Mouse (Mus musculus) kidney, adult 8-10 months (tissue): ENCODE data around the gene Fam184b.
A peak's percentile ranks its signal among the peaks of the same experiment; 100 is the strongest.

Source experiments
- DNase-seq, 2 experiments: peaks; one replicate each; pipeline ENCODE4 v3.0.0; 2022

Fam184b gene

DNA sequence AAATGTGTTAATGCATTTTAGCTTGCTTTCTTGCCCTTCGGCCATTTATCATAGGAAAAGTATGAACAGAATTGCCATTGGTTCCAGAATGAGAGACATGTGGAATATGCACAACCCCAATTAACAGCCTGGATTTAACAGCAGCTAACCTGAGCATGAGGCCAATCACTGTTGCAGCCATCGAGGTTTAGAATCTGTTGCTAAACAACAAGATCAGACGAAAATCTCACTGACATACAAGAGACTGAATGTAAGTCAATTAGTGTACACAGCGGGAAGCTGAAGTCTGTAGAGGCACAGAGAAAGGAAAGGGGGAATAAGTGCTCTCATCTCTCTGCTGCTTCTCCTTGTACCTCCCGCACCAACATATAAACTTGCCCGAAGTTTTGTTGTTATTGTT, 46.1 kb downstream of the Fam184b start:
- DNase-seq, result no peak

GRCm38 (mm10) chr5:45590094-45590493, 49.3 kb downstream of the Fam184b start:
- DNase-seq, result no peak

GRCm38 (mm10) chr5:45584601-45585000, 54.8 kb downstream of the Fam184b start:
- no peak for DNase-seq

- DNase-seq, result no peak
Measured at GRCm38 (mm10) chr5:45580279-45580678, 59.1 kb downstream of the Fam184b start.

DNA sequence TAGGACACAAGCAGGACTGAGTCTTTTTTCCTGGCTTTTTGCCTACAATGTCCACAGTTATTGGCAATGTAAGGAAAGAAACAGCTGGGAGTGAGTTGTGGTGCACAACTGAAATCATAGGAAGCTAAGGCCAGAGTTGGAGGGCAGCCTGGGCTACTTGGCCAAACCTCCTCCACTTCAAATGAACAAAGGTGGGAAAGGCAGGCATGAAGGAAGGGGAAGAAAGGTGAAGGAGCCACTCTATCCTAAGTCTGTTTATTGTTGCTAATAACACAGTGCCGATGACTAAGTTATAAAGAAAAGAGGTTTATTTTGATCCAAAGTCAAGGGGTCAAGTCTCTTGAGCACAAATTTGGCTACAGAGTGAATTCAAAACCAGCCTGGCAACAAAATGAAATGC, 62.0 kb downstream of the Fam184b start:
- DNase-seq, result no peak

DNA sequence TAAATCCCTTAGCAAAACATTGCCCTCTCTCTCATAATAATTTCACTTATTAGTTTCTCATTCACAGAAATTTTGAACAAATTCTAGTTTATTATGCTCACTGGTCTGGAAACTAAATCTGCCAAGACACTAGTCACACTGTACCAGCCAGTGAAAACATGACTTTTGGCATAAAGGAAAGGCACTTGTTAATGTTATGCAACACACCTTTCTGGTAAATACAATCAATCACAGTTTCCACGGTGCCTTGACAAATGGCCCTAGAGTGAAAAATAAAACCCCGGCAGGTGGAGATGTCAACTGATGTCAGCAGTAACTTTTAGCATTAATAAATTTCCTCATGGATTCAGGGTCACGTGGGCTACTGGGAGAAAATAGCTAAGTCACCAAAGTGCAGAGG, 62.7 kb downstream of the Fam184b start:
- no peak for DNase-seq

- peak; percentile 40 to 53 for DNase-seq
Measured at GRCm38 (mm10) chr5:45572816-45573215, 66.6 kb downstream of the Fam184b start.

- DNase-seq, result no peak
Measured at GRCm38 (mm10) chr5:45565829-45566228, 73.6 kb downstream of the Fam184b start.

- peak; percentile 7 to 12 for DNase-seq
Measured at GRCm38 (mm10) chr5:45564054-45564453, 75.4 kb downstream of the Fam184b start.

GRCm38 (mm10) chr5:45549586-45549985, 89.8 kb downstream of the Fam184b start:
- DNase-seq, result no peak

- no peak for DNase-seq
Measured at GRCm38 (mm10) chr5:45543374-45543773, 96.0 kb downstream of the Fam184b start.

DNA sequence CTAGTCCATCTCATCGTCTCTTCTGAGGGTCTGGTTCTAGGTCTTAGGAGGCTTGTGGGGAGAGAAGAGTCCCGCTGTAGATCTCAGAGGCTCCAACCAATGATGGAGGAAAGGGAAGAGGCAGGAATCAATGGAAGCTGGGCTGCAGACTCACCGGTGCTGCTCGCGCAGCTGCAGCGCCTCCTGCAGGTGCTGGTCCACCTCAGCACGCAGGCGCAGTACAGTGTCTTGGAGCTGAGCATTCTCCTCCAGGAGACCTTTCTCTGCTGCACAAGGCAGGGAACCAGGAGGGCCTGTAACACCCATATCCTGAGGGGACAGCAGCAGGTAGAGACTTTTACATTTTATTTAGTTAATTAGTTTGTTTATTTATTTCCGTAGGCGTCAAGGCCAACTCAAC, 99.9 kb downstream of the Fam184b start:
- no peak for DNase-seq

GRCm38 (mm10) chr5:45535177-45535576, 104.2 kb downstream of the Fam184b start:
- DNase-seq, result no peak

GRCm38 (mm10) chr5:45534319-45535098, 104.9 kb downstream of the Fam184b start:
- peak; percentile 86 to 92 for DNase-seq

GRCm38 (mm10) chr5:45529696-45530095, 109.7 kb downstream of the Fam184b start:
- peak in 1 of 2 experiments; percentile 43 for DNase-seq

- DNase-seq, result no peak
Measured at GRCm38 (mm10) chr5:45526338-45526737, 113.1 kb downstream of the Fam184b start.

DNA sequence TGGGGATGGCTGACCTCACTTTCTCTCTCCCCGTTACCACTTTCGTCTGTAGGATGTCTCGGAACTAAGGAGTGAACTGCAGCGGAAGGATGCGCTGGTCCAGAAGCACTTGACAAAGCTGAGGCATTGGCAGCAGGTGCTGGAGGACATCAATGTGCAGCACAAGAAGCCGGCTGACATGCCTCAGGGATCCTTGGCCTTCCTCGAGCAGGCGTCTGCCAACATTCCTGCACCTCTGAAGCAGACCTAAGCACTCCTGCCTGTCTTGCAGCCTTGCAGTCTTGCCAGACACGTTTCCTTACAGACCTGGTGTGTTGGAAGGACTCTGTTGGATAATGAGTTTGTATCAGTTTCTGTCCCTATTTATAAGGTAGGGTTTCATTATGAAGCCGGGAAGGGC, 114.3 kb downstream of the Fam184b start:
- DNase-seq, result peak; percentile 15 to 37

GRCm38 (mm10) chr5:45521601-45522000, 117.8 kb downstream of the Fam184b start:
- DNase-seq, result no peak

- DNase-seq, result peak in 1 of 2 experiments; percentile 13
Measured at GRCm38 (mm10) chr5:45520809-45521110, 118.7 kb downstream of the Fam184b start.

DNA sequence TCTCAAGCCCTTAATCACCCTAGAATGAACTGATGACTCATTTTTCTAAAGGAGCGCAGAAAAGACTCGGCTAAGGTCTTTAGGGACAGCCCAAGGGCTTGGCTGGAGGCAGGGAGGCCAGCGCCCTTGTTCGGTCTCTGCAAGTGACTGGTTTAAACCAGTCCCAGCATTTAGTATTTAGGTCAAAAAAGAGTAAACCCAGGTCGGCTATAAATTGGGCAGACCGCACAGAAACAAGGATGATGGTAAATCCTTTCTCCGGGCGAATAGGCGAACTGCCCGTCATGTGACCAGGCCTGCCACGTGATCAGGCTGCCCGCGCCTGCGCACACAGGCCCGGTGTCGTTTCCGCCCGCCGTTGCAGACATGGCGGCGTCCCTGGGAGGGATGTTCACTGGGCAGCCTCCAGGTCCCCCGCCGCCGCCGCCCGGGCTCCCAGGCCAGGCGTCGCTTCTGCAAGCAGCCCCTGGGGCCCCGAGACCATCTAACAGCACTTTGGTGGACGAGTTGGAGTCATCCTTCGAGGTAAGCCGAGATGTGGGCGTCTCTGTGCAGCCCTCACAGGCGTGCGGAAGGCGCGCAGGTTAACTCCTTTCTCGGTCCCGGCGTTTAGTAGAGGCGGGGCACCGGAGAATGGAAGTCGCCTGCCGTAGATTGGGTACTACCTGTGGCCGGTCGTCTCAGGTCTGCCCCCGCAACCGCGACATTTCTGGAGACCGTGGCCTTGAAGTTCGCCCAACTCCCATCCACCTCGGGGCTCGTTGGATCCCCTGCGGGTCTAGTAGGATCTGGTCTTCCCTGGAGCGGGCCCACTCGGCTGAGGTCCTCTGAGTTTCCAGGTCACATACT, 119.2 kb downstream of the Fam184b start, which contains the start of gene Med28:
Med28 (plus strand) TSS at position 270 of the 849 bp plus-strand sequence.
- DNase-seq, result peak; percentile 94 to 96

- DNase-seq, result peak in 1 of 2 experiments; percentile 76
Measured at GRCm38 (mm10) chr5:45515151-45515743, 124.2 kb downstream of the Fam184b start.

GRCm38 (mm10) chr5:45514599-45514998, 124.8 kb downstream of the Fam184b start:
- peak in 1 of 2 experiments; percentile 51 for DNase-seq

- DNase-seq, result peak in 1 of 2 experiments; percentile 46
Measured at GRCm38 (mm10) chr5:45513511-45513910, 125.9 kb downstream of the Fam184b start.
